Mouse (Mus musculus) liver, embryonic 11.5 days (tissue): ENCODE results near the gene Vtn. TPM values are rescaled to one million over a fixed set of nuclear protein-coding genes. Genes with fewer than 3 reads are reported as not detected.

Source experiments
- ATAC-seq: fragments of 200-750 bp; cut with Nextera tagmentation; replicated peaks from 2 replicates; pipeline ENCODE4 v1.8.0; 2017; ENCODE audit warnings: moderate number of reproducible peaks, mild to moderate bottlenecking, moderate TSS enrichment, moderate library complexity; ENCODE audit not compliant: low FRiP score
- DNase-seq: peaks from one replicate; pipeline ENCODE4 v3.0.0-alpha.2; 2017; ENCODE audit warnings: low spot score
- H3K27ac ChIP-seq: fragments of 300-500 bp; sonication (generic); 2 replicates; pipeline ENCODE4 v1.5.1; 2014; ENCODE audit warnings: mild to moderate bottlenecking, low read depth, low read length, control low read depth
- H3K27me3 ChIP-seq: fragments of 300-500 bp; sonication (generic); replicated peaks from 2 replicates; pipeline ENCODE4 v1.6.1; 2014; ENCODE audit warnings: low read length, mixed read lengths; ENCODE audit not compliant: control insufficient read depth, insufficient read depth
- H3K36me3 ChIP-seq: fragments of 300-500 bp; sonication (generic); 2 replicates; pipeline ENCODE4 v1.6.1; 2014; ENCODE audit warnings: mild to moderate bottlenecking, low read length, moderate library complexity, mixed read lengths; ENCODE audit not compliant: control insufficient read depth, insufficient read depth
- H3K4me1 ChIP-seq: fragments of 300-500 bp; sonication (generic); replicated peaks from 2 replicates; pipeline ENCODE4 v1.6.1; 2014; ENCODE audit warnings: low read length, mixed read lengths; ENCODE audit not compliant: control insufficient read depth, insufficient read depth
- H3K4me2 ChIP-seq: fragments of 300-500 bp; sonication (generic); 2 replicates; pipeline ENCODE4 v1.6.1; 2014; ENCODE audit warnings: mild to moderate bottlenecking, control low read depth, moderate library complexity
- H3K4me3 ChIP-seq: fragments of 300-500 bp; sonication (generic); 2 replicates; pipeline ENCODE4 v1.5.1; 2014; ENCODE audit warnings: low read depth, low read length, control low read depth
- H3K9ac ChIP-seq: fragments of 300-500 bp; sonication (generic); 2 replicates; pipeline ENCODE4 v1.6.1; 2014; ENCODE audit warnings: low read depth, low read length, control low read depth
- H3K9me3 ChIP-seq: fragments of 300-500 bp; sonication (generic); 2 replicates; pipeline ENCODE4 v1.6.1; 2016; ENCODE audit warnings: low read length, inconsistent platforms, mixed read lengths; ENCODE audit not compliant: control insufficient read depth
- WGBS: fragments of 180-500 bp; shearing (Covaris S2); extraction: QIAGEN DNeasy Blood & Tissue Kit; methylation state at CpG from one replicate; pipeline ENCODE4 v1.1.7; 2014; 5-methylcytosine and 5-hydroxymethylcytosine counted together
- polyA plus RNA-seq: library from polyadenylated mRNA; unstranded; fragments of >200 nt; fragmentation: Nextera tagmentation; extraction: Ambion mirVana; gene quantifications from 2 replicates; pipeline ENCODE4 v1.2.1, GENCODE M21; 2014

The Vtn gene
- polyA plus RNA-seq, 1 experiment from 2014 or later, result 220 TPM

GRCm38 (mm10) chr11:78465116-78465515 lies 33.8 kb upstream of the Vtn start:
- no peak for DNase-seq
- H3K9ac ChIP-seq, result no peak overlapping the region; the same call in 1 of the 2 replicates
- peaks cover 24% of the 10 kb centered on the region for H3K4me1 ChIP-seq
- H3K4me3 ChIP-seq, result peak overlapping the region; percentile 76
- H3K27ac ChIP-seq, result no peak overlapping the region
- no peaks in the 10 kb centered on the region for H3K36me3 ChIP-seq
- no peaks in the 10 kb centered on the region for H3K27me3 ChIP-seq
- no peaks in the 10 kb centered on the region for H3K9me3 ChIP-seq
- 53% methylated on average over 9 of the region's 9 CpGs for WGBS
- H3K4me2 ChIP-seq, result peak overlapping the region; percentile 100
- ATAC-seq, result no peak

DNA sequence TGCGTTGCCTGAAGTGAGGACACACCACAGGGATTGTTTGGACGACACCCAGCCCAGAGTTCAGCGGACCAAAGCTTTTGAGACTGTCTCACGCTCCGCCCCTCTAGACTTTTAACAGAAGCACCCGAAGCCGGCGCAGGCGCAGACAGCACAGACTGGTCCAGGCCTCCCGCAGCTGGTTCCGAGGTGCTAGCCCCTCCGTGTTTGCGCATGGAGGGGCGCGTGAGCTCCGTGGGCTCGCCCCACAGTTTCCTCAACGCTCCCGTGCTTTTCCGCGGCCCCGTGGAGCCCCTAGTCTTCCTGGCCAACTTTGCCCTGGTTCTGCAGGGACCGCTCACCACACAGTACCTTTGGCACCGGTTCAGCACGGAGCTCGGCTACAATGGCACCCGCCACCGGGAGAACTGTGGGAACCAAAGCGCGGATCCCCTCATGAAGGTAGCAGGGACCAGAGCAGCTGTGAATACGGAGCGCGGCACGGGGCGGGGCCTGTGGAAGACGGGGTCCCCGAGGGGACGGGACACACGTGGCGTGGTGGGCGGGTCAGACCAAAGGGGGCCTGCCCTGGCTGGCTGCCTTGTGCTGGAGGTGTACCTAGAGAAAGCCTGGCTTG lies 33.2 kb upstream of the Vtn start, which contains the start of gene Slc46a1:
TSS of gene Slc46a1 (plus strand) at position 130 of the 613 bp plus-strand sequence.
- peaks cover 24% of the 10 kb centered on the region for H3K4me1 ChIP-seq
- no peaks in the 10 kb centered on the region for H3K9me3 ChIP-seq
- H3K4me2 ChIP-seq, result peak within 1 kb of the TSS; percentile 100
- DNase-seq (peak; percentile 82), ATAC-seq (peak; percentile 84)
- peak within 1 kb of the TSS; percentile 69 for H3K27ac ChIP-seq
- peak within 1 kb of the TSS; percentile 83 for H3K9ac ChIP-seq
- under 1% methylated on average over 41 of the region's 41 CpGs for WGBS
- H3K36me3 ChIP-seq, result no peaks in the 10 kb centered on the region
- H3K4me3 ChIP-seq, result peak within 1 kb of the TSS; percentile 76
- H3K27me3 ChIP-seq, result no peaks in the 10 kb centered on the region

DNA sequence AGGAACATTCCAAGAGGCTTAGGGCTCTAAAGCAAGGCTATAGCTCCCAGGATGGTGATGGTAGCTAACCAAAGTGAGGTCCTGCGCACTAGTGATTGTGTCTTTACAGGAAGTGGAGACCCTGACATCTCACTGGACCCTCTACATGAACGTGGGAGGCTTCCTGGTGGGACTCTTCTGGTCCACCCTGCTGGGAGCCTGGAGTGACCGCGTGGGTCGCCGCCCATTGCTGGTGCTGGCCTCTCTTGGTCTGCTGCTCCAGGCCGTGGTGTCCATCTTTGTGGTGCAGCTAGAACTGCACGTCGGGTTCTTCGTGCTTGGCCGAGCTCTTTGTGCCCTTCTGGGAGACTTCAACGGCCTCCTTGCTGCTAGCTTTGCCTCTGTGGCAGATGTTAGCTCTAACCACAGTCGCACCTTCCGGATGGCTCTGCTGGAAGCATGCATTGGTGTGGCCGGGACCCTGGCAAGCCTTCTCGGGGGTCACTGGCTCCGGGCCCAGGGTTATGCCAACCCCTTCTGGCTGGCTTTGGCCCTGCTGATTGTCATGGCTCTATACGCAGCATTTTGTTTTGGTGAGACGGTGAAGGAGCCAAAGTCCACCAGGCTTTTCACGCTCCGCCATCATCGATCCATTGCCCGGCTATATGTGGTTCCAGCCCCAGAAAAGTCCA lies 32.5 kb upstream of the Vtn start:
- H3K4me1 ChIP-seq, result peaks cover 24% of the 10 kb centered on the region
- 0 out of 2 replicates have a peak, but pooled peaks have one; percentile 10 for ATAC-seq
- H3K27me3 ChIP-seq, result no peaks in the 10 kb centered on the region
- H3K9ac ChIP-seq, result peak overlapping the region; percentile 83
- no peaks in the 10 kb centered on the region for H3K36me3 ChIP-seq
- H3K9me3 ChIP-seq, result no peaks in the 10 kb centered on the region
- WGBS, result 75% methylated on average over 23 of the region's 23 CpGs
- peak overlapping the region; percentile 69; the same call in 1 of the 2 replicates for H3K27ac ChIP-seq
- no peak for DNase-seq
- H3K4me3 ChIP-seq, result peak overlapping the region; percentile 76
- peak overlapping the region; percentile 100 for H3K4me2 ChIP-seq

GRCm38 (mm10) chr11:78467515-78467914 lies 31.4 kb upstream of the Vtn start:
- H3K36me3 ChIP-seq, result no peaks in the 10 kb centered on the region
- ATAC-seq (no peak), DNase-seq (no peak)
- H3K27ac ChIP-seq, result no peak overlapping the region
- 67% methylated on average over 7 of the region's 7 CpGs for WGBS
- H3K27me3 ChIP-seq, result no peaks in the 10 kb centered on the region
- no peaks in the 10 kb centered on the region for H3K9me3 ChIP-seq
- no peak overlapping the region for H3K9ac ChIP-seq
- no peak overlapping the region for H3K4me2 ChIP-seq
- H3K4me1 ChIP-seq, result peaks cover 24% of the 10 kb centered on the region
- H3K4me3 ChIP-seq, result no peak overlapping the region

DNA sequence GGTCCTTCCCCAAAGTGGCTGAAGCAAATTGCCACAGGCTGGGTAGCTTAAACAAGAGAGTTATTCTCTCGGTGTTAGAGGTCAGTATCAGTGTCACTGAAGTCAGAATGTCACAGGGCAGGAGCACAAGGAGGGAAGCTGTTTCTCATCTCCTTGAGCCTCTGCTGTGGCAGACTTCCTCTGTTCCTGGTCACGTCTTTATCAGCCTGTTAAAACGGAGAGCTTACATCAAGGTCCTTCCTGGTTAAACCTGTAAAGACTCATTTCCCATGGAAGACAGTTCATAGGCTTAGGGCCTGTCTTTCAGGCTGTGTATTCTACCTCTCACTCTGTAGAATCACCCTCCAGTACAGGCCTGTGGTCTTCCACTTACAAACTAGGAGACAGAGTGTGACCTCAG lies 31.0 kb upstream of the Vtn start:
- H3K9me3 ChIP-seq, result no peaks in the 10 kb centered on the region
- no peak overlapping the region for H3K27ac ChIP-seq
- ATAC-seq, result no peak
- no peak overlapping the region for H3K9ac ChIP-seq
- H3K4me3 ChIP-seq, result no peak overlapping the region
- peaks cover 24% of the 10 kb centered on the region for H3K4me1 ChIP-seq
- no peak overlapping the region for H3K4me2 ChIP-seq
- no peak for DNase-seq
- no peaks in the 10 kb centered on the region for H3K36me3 ChIP-seq
- H3K27me3 ChIP-seq, result no peaks in the 10 kb centered on the region
- 30% methylated on average over 3 of the region's 3 CpGs for WGBS

DNA sequence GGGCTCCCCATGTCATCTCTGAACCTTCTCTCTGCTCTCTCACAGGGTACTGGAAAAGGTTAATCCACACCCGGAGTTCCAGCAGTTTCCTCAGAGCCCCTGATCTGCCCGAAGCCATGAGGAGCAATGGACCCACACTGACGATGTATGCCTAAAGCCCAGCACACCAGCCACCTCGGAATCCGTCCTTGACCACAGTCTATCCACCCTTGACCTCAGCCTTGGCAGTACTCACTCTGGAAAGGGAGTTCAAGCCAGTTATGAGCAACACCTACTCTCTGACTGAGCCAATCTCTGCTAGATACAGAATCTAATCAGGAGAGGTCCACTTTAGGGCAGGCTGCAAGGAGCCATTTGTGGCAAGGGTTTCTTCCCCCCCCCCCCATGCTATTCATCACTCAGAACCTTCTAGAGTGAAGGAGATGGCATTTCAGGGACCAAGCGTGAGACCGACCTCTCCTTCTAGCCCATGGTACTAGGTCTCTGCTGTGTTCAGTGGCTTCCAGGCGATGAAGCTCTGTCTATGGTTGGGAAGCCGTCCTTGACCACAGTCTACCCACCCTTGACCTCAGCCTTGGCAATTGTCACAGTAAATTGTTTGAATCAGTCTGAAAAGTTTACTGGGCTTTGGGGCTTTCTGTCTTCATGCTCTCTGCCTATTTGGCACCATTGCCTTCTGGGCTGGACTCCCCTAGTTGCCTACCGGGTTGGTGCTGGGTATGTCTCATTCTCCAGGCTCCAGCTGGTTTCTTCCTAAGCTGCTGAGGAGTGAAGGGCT lies 27.4 kb upstream of the Vtn start:
- Histone ChIP-seq H3K27me3 (no peaks in the 10 kb centered on the region), H3K4me3 (no peak overlapping the region), H3K27ac (no peak overlapping the region), H3K9me3 (no peaks in the 10 kb centered on the region), H3K9ac (no peak overlapping the region), H3K36me3 (no peaks in the 10 kb centered on the region), H3K4me1 (peaks cover under 1% of the 10 kb centered on the region; the same call in 1 of the 2 replicates), H3K4me2 (no peak overlapping the region)
- no peak for DNase-seq
- no peak for ATAC-seq
- WGBS, result 83% methylated on average over 10 of the region's 10 CpGs

- DNase-seq (no peak), ATAC-seq (no peak)
- Histone ChIP-seq H3K27ac (no peak overlapping the region), H3K36me3 (no peaks in the 10 kb centered on the region), H3K4me2 (no peak overlapping the region), H3K4me1 (no peaks in the 10 kb centered on the region), H3K9ac (no peak overlapping the region), H3K4me3 (no peak overlapping the region), H3K27me3 (no peaks in the 10 kb centered on the region), H3K9me3 (no peaks in the 10 kb centered on the region)
- 57% methylated on average over 3 of the region's 3 CpGs for WGBS
Measured at GRCm38 (mm10) chr11:78475289-78475688, 23.6 kb upstream of the Vtn start.

GRCm38 (mm10) chr11:78483639-78484038 lies 15.3 kb upstream of the Vtn start:
- Histone ChIP-seq H3K36me3 (no peaks in the 10 kb centered on the region), H3K4me2 (no peak overlapping the region), H3K27me3 (peaks cover 40% of the 10 kb centered on the region), H3K27ac (no peak overlapping the region), H3K4me3 (no peak overlapping the region), H3K4me1 (no peaks in the 10 kb centered on the region), H3K9me3 (no peaks in the 10 kb centered on the region), H3K9ac (no peak overlapping the region)
- ATAC-seq (no peak), DNase-seq (no peak)
- 41% methylated on average over 7 of the region's 7 CpGs for WGBS
